Mouse (Mus musculus) thymus, adult 2 months (tissue): Measurements from ENCODE around the gene Tspan2. TPM values are rescaled to one million over a fixed set of nuclear protein-coding genes. Genes with fewer than 3 reads are reported as not detected.
A peak's percentile ranks its signal among the peaks of the same experiment; 100 is the strongest.

Experiments used
- DNase-seq: peaks from one replicate; pipeline ENCODE4 v3.0.0; 2021
- H3K27ac ChIP-seq: fragments of 200-500 bp; 2 replicates; pipeline ENCODE4 v1.5.1; 2012; ENCODE audit warnings: low read length, control low read depth; ENCODE audit not compliant: control insufficient read depth, insufficient read depth
- H3K27me3 ChIP-seq: fragments of 200-500 bp; 2 replicates; pipeline ENCODE4 v1.6.1; 2012; ENCODE audit warnings: mild to moderate bottlenecking, low read length, moderate library complexity, mixed read lengths; ENCODE audit not compliant: control insufficient read depth, insufficient read depth
- H3K36me3 ChIP-seq: fragments of 200-500 bp; 2 replicates; pipeline ENCODE4 v1.6.1; 2012; ENCODE audit warnings: mild to moderate bottlenecking, low read length, moderate library complexity; ENCODE audit not compliant: control insufficient read depth, insufficient read depth
- H3K4me1 ChIP-seq: fragments of 200-500 bp; replicated peaks from 2 replicates; pipeline ENCODE4 v1.6.1; 2012; ENCODE audit warnings: low read length; ENCODE audit not compliant: control insufficient read depth, insufficient read depth
- H3K4me3 ChIP-seq: fragments of 200-500 bp; 2 replicates; pipeline ENCODE4 v1.5.1; 2012; ENCODE audit warnings: mild to moderate bottlenecking, low read length, control low read depth, moderate library complexity; ENCODE audit not compliant: control insufficient read depth, insufficient read depth
- CTCF ChIP-seq: fragments of 200-500 bp; IDR thresholded peaks from 2 replicates; pipeline ENCODE4 v1.5.1; 2012; ENCODE audit warnings: mild to moderate bottlenecking, control low read depth, low read length, moderate library complexity, borderline replicate concordance; ENCODE audit not compliant: control insufficient read depth, poor library complexity, insufficient read depth; ENCODE audit errors: extremely low read depth
- POLR2A ChIP-seq: fragments of 200-500 bp; IDR thresholded peaks from 2 replicates; pipeline ENCODE4 v1.6.1; 2012; ENCODE audit warnings: mild to moderate bottlenecking, low read length, control low read depth, moderate library complexity; ENCODE audit not compliant: control insufficient read depth, poor library complexity, insufficient read depth; ENCODE audit errors: extremely low read depth
- WGBS: fragments of 180-500 bp; shearing (Covaris S2); methylation state at CpG from one replicate; pipeline ENCODE4 v1.1.7; 2018; 5-methylcytosine and 5-hydroxymethylcytosine counted together
- polyA plus RNA-seq: library from polyadenylated mRNA; depleted of rRNA; stranded (reverse); fragments of >200 nt; gene quantifications from 2 replicates; pipeline ENCODE4 v1.2.3, GENCODE M21; 2012

Tspan2 gene
- polyA plus RNA-seq, 1 experiment, result 7.5 TPM

DNA sequence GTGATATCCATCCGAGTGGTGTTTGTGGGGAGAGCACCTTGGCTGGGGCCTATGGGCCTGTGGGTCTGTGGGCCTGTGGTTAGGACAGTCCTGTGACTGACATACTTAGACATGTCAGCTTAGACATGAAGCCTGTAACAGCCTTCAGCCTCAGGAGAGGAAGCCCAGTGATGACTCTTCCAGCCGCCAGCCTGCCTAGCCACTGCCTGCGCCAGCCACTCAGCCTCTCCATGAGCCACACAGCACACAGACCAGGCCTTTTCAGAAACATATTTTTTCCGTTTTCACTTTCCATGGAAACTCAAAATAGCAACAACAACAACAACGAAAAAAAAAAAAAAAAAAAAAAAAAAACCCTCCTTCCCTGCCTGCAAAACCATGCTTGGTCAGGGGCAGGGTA, 14.4 kb downstream of the Tspan2 start:
- Histone ChIP-seq H3K27ac (no peak overlapping the region), H3K27me3 (no peaks in the 10 kb centered on the region), H3K4me3 (no peak overlapping the region), H3K4me1 (peaks cover 18% of the 10 kb centered on the region), H3K36me3 (peaks cover 13% of the 10 kb centered on the region; the same call in 1 of the 2 replicates)
- 84% methylated on average over 5 of the region's 5 CpGs for WGBS
- TF ChIP-seq CTCF (no peak), POLR2A (no peak)
- DNase-seq, result no peak

DNA sequence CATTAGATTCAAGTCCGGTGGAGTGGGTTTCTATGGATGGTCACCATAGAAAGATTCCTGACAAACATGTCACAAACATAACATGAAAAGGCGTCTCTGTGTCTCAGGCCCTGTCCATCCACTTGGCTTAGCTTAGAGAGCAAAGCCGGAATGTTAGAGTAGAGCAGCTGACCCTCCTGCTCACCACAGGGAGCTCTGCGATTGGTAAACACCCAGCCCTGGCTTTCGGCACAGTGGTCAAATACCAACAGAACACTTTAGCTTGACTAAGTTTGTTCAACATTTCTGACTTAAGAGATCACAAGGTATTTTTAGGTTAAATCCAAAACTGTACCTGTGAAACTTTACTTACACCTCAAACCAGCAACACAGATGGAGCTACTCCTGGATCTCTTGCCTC, 16.8 kb downstream of the Tspan2 start:
- H3K27me3 ChIP-seq, result no peaks in the 10 kb centered on the region
- no peak overlapping the region for H3K27ac ChIP-seq
- H3K36me3 ChIP-seq, result peaks cover 13% of the 10 kb centered on the region; the same call in 1 of the 2 replicates
- H3K4me3 ChIP-seq, result no peak overlapping the region
- no peak for DNase-seq
- H3K4me1 ChIP-seq, result peaks cover 17% of the 10 kb centered on the region
- TF ChIP-seq POLR2A (no peak), CTCF (no peak)
- 97% methylated on average over 5 of the region's 5 CpGs for WGBS

DNA sequence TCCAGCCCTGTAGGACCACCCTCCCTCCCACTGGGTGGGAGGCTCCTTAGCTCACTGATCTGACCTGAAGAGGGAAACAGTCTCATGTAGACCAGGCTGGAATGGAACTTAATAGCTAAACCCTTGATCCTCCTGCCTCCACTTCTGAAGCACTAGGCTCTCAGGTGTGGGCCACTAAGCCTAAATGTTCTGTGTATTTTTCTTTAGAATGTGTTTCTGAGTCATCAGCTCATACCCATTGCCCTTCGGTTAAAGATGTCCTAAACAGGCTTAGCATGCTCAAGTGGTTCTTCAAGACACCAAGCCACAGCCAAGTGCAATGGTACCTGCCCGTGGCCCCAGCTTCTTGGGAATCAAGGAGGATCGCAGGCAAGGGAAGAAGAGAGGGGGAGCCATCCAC, 17.2 kb downstream of the Tspan2 start:
- Histone ChIP-seq H3K4me1 (peaks cover 21% of the 10 kb centered on the region), H3K36me3 (peaks cover 13% of the 10 kb centered on the region; the same call in 1 of the 2 replicates), H3K27ac (no peak overlapping the region), H3K4me3 (no peak overlapping the region), H3K27me3 (no peaks in the 10 kb centered on the region)
- no peak for DNase-seq
- 98% methylated on average over 3 of the region's 3 CpGs for WGBS
- TF ChIP-seq CTCF, result no peak
- TF ChIP-seq POLR2A, result no peak

DNA sequence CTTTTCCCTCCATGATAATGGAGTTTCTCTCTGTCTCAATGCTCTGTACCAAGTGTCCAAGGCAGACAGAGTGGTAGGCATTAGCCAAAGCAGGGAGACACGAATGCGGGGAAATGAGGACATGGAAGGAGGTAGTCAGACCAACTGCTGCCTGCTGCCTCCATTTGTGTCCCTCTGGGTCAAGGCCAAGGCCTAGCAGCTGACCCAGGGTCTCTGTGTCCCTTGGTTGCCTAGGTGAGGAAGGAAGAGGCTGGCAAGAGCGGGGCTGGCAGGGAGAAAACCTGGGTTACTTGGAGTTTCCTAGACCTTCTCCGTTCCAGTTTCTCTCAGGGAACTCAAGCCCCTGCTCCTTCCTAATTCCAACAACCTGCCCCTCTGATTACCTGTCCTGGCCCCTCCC, 17.7 kb downstream of the Tspan2 start:
- no peaks in the 10 kb centered on the region for H3K27me3 ChIP-seq
- peaks cover 13% of the 10 kb centered on the region; the same call in 1 of the 2 replicates for H3K36me3 ChIP-seq
- no peak for TF ChIP-seq CTCF
- TF ChIP-seq POLR2A, result no peak
- no peak overlapping the region for H3K4me3 ChIP-seq
- no peak overlapping the region for H3K27ac ChIP-seq
- 97% methylated on average over 4 of the region's 4 CpGs for WGBS
- H3K4me1 ChIP-seq, result peaks cover 24% of the 10 kb centered on the region
- DNase-seq, result no peak

DNA sequence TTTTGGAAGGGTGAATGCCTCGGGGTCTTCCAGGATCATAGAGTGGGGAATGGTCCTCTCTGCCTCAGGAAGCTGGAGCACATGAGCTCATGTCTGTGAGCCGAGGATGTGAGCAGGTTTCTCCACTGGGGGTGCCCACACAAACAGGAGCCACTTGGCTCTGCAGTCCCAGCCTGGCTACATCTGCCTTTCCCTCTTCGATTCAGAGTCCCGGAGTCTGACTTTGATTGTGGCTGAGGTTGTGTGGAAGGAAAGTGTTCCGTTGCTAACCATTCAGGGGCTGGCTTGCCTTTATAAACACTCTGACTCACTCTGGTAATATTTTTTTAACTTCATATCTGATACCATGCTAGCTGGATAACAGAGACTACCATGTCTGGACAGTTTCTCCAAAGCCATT, 18.1 kb downstream of the Tspan2 start:
- DNase-seq, result no peak
- 91% methylated on average over 5 of the region's 5 CpGs for WGBS
- no peak overlapping the region for H3K4me3 ChIP-seq
- no peak for TF ChIP-seq CTCF
- TF ChIP-seq POLR2A, result no peak
- no peak overlapping the region for H3K27ac ChIP-seq
- H3K4me1 ChIP-seq, result peaks cover 24% of the 10 kb centered on the region
- H3K27me3 ChIP-seq, result no peaks in the 10 kb centered on the region
- peaks cover 13% of the 10 kb centered on the region; the same call in 1 of the 2 replicates for H3K36me3 ChIP-seq

DNA sequence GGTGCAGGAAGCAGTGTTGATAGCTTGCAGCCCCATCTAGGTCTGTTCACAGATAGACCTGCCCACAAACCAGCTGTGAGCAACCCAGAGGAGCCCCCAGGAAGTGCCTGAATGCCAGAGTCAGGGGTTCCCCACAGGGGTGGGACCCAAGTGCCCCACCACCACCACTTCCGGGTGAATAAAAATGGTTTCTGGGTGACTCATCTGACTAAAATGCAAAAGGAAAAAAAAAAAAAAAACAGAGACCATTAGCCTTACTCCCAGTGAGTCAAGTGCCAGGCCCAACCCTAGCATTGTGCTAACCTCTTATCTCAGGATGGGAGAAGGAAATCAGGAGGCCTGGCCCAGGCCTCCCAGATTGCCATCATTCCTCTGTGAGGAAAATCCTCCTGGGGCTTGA, 21.5 kb downstream of the Tspan2 start:
- H3K27ac ChIP-seq, result peak overlapping the region; percentile 84
- WGBS, result 0% methylated on average over 1 of the region's 1 CpGs
- no peak for TF ChIP-seq POLR2A
- 0 out of 2 replicates have a peak, but pooled peaks have one; percentile 8 for TF ChIP-seq CTCF
- H3K4me1 ChIP-seq, result peaks cover 24% of the 10 kb centered on the region
- H3K27me3 ChIP-seq, result no peaks in the 10 kb centered on the region
- peaks cover 26% of the 10 kb centered on the region for H3K36me3 ChIP-seq
- peak; percentile 79 for DNase-seq
- H3K4me3 ChIP-seq, result no peak overlapping the region

DNA sequence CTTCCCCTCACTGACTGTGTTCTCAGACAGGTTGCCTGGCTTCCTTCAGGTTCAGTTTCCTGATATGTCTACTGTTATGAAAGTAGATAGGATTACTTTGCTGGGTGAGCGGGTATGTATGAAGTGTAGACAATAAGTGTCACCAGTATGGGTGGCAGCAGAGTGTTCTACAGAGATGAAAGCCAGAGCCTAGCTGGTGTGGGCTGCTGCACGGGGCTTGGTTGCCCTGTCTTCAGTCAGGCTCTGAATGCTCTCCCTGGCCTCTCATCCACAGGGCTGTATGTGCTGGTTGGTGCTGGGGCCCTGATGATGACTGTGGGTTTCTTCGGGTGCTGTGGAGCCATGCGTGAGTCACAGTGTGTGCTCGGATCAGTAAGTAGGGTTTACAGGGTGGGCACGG, 22.7 kb downstream of the Tspan2 start:
- H3K27me3 ChIP-seq, result no peaks in the 10 kb centered on the region
- no peak overlapping the region for H3K4me3 ChIP-seq
- peaks cover 24% of the 10 kb centered on the region for H3K4me1 ChIP-seq
- peaks cover 23% of the 10 kb centered on the region for H3K36me3 ChIP-seq
- no peak for DNase-seq
- TF ChIP-seq CTCF, result no peak
- TF ChIP-seq POLR2A, result no peak
- H3K27ac ChIP-seq, result peak overlapping the region; percentile 40
- 90% methylated on average over 6 of the region's 6 CpGs for WGBS
